Mouse (Mus musculus): ENCODE measurements around the gene F12. TPM values are rescaled to one million over a fixed set of nuclear protein-coding genes. Genes with fewer than 3 reads are reported as not detected.

F12 gene
- polyA plus RNA-seq (2016; fragmentation: Nextera tagmentation; extraction: Ambion mirVana), result 0.17 TPM in 1 of 2 replicates, not detected in the other

- H3K9ac ChIP-seq, result no peak within 1 kb of the TSS
- no peak within 1 kb of the TSS for H3K4me3 ChIP-seq
- H3K9me3 ChIP-seq, result no peaks in the 10 kb centered on the region
- H3K36me3 ChIP-seq, result no peaks in the 10 kb centered on the region
- 87% methylated on average over 10 of the region's 10 CpGs for WGBS
- H3K4me2 ChIP-seq (replicated peaks), result no peak within 1 kb of the TSS
- no peak for ATAC-seq (ENCODE audit: low FRiP score, low read depth)
- no peak within 1 kb of the TSS for H3K27ac ChIP-seq
- peaks cover 14% of the 10 kb centered on the region for H3K27me3 ChIP-seq (replicated peaks)
- H3K4me1 ChIP-seq, result no peaks in the 10 kb centered on the region
Observed at GRCm38 (mm10) chr13:55426613-55427012, at the start of gene F12. Gene F12, minus strand, starts transcription at chr13:55426793.

- WGBS, result 94% methylated on average over 8 of the region's 8 CpGs
- Histone ChIP-seq H3K27me3 (replicated peaks) (no peaks in the 10 kb centered on the region), H3K9me3 (no peaks in the 10 kb centered on the region), H3K4me3 (0 out of 2 replicates have a peak overlapping the region, but pooled peaks have one; percentile 5), H3K4me2 (replicated peaks) (no peak overlapping the region), H3K4me1 (peaks cover 53% of the 10 kb centered on the region), H3K9ac (peak overlapping the region; percentile 26; the same call in 1 of the 2 replicates), H3K27ac (no peak overlapping the region; the same call in 1 of the 2 replicates), H3K36me3 (peaks cover 76% of the 10 kb centered on the region)
- no peak for ATAC-seq (ENCODE audit: low FRiP score, low read depth)
Observed at GRCm38 (mm10) chr13:55476256-55476655, 49.7 kb upstream of the F12 start.

GRCm38 (mm10) chr13:55475750-55476149 is 49.2 kb upstream of the F12 start:
- H3K4me2 ChIP-seq (replicated peaks), result no peak overlapping the region
- H3K4me1 ChIP-seq, result peaks cover 58% of the 10 kb centered on the region
- H3K9ac ChIP-seq, result 0 out of 2 replicates have a peak overlapping the region, but pooled peaks have one; percentile 26
- no peak for ATAC-seq (ENCODE audit: low FRiP score, low read depth)
- H3K4me3 ChIP-seq, result no peak overlapping the region
- H3K9me3 ChIP-seq, result no peaks in the 10 kb centered on the region
- peaks cover 71% of the 10 kb centered on the region for H3K36me3 ChIP-seq
- no peaks in the 10 kb centered on the region for H3K27me3 ChIP-seq (replicated peaks)
- no peak overlapping the region for H3K27ac ChIP-seq
- WGBS, result 94% methylated on average over 5 of the region's 5 CpGs

GRCm38 (mm10) chr13:55474621-55475069 is 48.1 kb upstream of the F12 start:
- Histone ChIP-seq H3K27me3 (replicated peaks) (no peaks in the 10 kb centered on the region), H3K36me3 (peaks cover 60% of the 10 kb centered on the region), H3K4me3 (no peak overlapping the region), H3K4me2 (replicated peaks) (peak overlapping the region; percentile 10; the same call in 1 of the 2 replicates), H3K27ac (no peak overlapping the region), H3K9me3 (no peaks in the 10 kb centered on the region), H3K4me1 (peaks cover 69% of the 10 kb centered on the region), H3K9ac (peak overlapping the region; percentile 2; the same call in 1 of the 2 replicates)
- ATAC-seq (ENCODE audit: low FRiP score, low read depth), result no peak
- WGBS, result 22% methylated on average over 5 of the region's 5 CpGs

- H3K4me2 ChIP-seq (replicated peaks), result 0 out of 2 replicates have a peak overlapping the region, but pooled peaks have one; percentile 96
- H3K36me3 ChIP-seq, result peaks cover 53% of the 10 kb centered on the region
- no peaks in the 10 kb centered on the region for H3K27me3 ChIP-seq (replicated peaks)
- no peak overlapping the region for H3K9ac ChIP-seq
- H3K4me3 ChIP-seq, result no peak overlapping the region
- 58% methylated on average over 11 of the region's 11 CpGs for WGBS
- H3K9me3 ChIP-seq, result no peaks in the 10 kb centered on the region
- no peak overlapping the region for H3K27ac ChIP-seq
- no peak for ATAC-seq (ENCODE audit: low FRiP score, low read depth)
- peaks cover 75% of the 10 kb centered on the region for H3K4me1 ChIP-seq
Observed at GRCm38 (mm10) chr13:55473961-55474360, 47.4 kb upstream of the F12 start.

- H3K4me3 ChIP-seq, result peak overlapping the region; percentile 52
- peaks cover 76% of the 10 kb centered on the region for H3K4me1 ChIP-seq
- no peak for ATAC-seq (ENCODE audit: low FRiP score, low read depth)
- H3K27ac ChIP-seq, result peak overlapping the region; percentile 86
- H3K27me3 ChIP-seq (replicated peaks), result no peaks in the 10 kb centered on the region
- WGBS, result 16% methylated on average over 18 of the region's 18 CpGs
- peaks cover 48% of the 10 kb centered on the region for H3K36me3 ChIP-seq
- H3K4me2 ChIP-seq (replicated peaks), result peak overlapping the region; percentile 96
- H3K9me3 ChIP-seq, result no peaks in the 10 kb centered on the region
- peak overlapping the region; percentile 82 for H3K9ac ChIP-seq
Observed at GRCm38 (mm10) chr13:55473076-55473831, 46.7 kb upstream of the F12 start.

GRCm38 (mm10) chr13:55472132-55473022 is 45.8 kb upstream of the F12 start:
- peak; percentile 49 for ATAC-seq (ENCODE audit: low FRiP score, low read depth)
- Histone ChIP-seq H3K9ac (peak overlapping the region; percentile 82), H3K9me3 (no peaks in the 10 kb centered on the region), H3K4me2 (replicated peaks) (peak overlapping the region; percentile 96), H3K36me3 (peaks cover 40% of the 10 kb centered on the region), H3K4me1 (peaks cover 76% of the 10 kb centered on the region), H3K4me3 (peak overlapping the region; percentile 52), H3K27me3 (replicated peaks) (no peaks in the 10 kb centered on the region), H3K27ac (peak overlapping the region; percentile 86)
- WGBS, result under 1% methylated on average over 103 of the region's 103 CpGs

- H3K27ac ChIP-seq, result peak overlapping the region; percentile 86
- under 1% methylated on average over 31 of the region's 31 CpGs for WGBS
- H3K4me3 ChIP-seq, result peak overlapping the region; percentile 52
Observed at GRCm38 (mm10) chr13:55471819-55472131, 45.2 kb upstream of the F12 start.

GRCm38 (mm10) chr13:55471156-55471818 is 44.7 kb upstream of the F12 start:
- peak overlapping the region; percentile 52 for H3K4me3 ChIP-seq
- no peaks in the 10 kb centered on the region for H3K9me3 ChIP-seq
- H3K4me2 ChIP-seq (replicated peaks), result peak overlapping the region; percentile 96
- WGBS, result 2% methylated on average over 54 of the region's 54 CpGs
- peak; percentile 73 for ATAC-seq (ENCODE audit: low FRiP score, low read depth)
- peak overlapping the region; percentile 82 for H3K9ac ChIP-seq
- H3K36me3 ChIP-seq, result peaks cover 29% of the 10 kb centered on the region
- peaks cover 72% of the 10 kb centered on the region for H3K4me1 ChIP-seq
- H3K27me3 ChIP-seq (replicated peaks), result no peaks in the 10 kb centered on the region
- peak overlapping the region; percentile 86; the same call in 1 of the 2 replicates for H3K27ac ChIP-seq

More at GRCm38 (mm10) chr13:55471819-55472131, 45.2 kb upstream of the F12 start:
- ATAC-seq (ENCODE audit: low FRiP score, low read depth), result peak; percentile 31
- Histone ChIP-seq H3K27me3 (replicated peaks) (no peaks in the 10 kb centered on the region), H3K36me3 (peaks cover 34% of the 10 kb centered on the region), H3K9me3 (no peaks in the 10 kb centered on the region), H3K4me2 (replicated peaks) (peak overlapping the region; percentile 96), H3K4me1 (peaks cover 76% of the 10 kb centered on the region), H3K9ac (peak overlapping the region; percentile 82)

- H3K9me3 ChIP-seq, result no peaks in the 10 kb centered on the region
- 53% methylated on average over 9 of the region's 9 CpGs for WGBS
- H3K4me1 ChIP-seq, result peaks cover 71% of the 10 kb centered on the region
- H3K4me3 ChIP-seq, result no peak overlapping the region
- no peak for ATAC-seq (ENCODE audit: low FRiP score, low read depth)
- peaks cover 20% of the 10 kb centered on the region for H3K36me3 ChIP-seq
- no peak overlapping the region for H3K27ac ChIP-seq
- H3K27me3 ChIP-seq (replicated peaks), result no peaks in the 10 kb centered on the region
- H3K4me2 ChIP-seq (replicated peaks), result peak overlapping the region; percentile 96
- no peak overlapping the region for H3K9ac ChIP-seq
Observed at GRCm38 (mm10) chr13:55470372-55470771, 43.8 kb upstream of the F12 start.

GRCm38 (mm10) chr13:55468851-55469560 is 42.4 kb upstream of the F12 start:
- Histone ChIP-seq H3K9me3 (no peaks in the 10 kb centered on the region), H3K27ac (no peak overlapping the region), H3K9ac (no peak overlapping the region), H3K4me3 (no peak overlapping the region), H3K4me1 (peaks cover 69% of the 10 kb centered on the region), H3K36me3 (peaks cover 6% of the 10 kb centered on the region), H3K27me3 (replicated peaks) (no peaks in the 10 kb centered on the region), H3K4me2 (replicated peaks) (no peak overlapping the region)
- 40% methylated on average over 13 of the region's 13 CpGs for WGBS
- ATAC-seq (ENCODE audit: low FRiP score, low read depth), result no peak
